Mouse (Mus musculus) layer of hippocampus, adult 9-10 months (tissue): ENCODE measurements around the gene Pip4k2a.

Source experiments
- DNase-seq: peaks from one replicate; pipeline ENCODE4 v3.0.0; 2022; ENCODE audit warnings: low spot score

The Pip4k2a gene

DNA sequence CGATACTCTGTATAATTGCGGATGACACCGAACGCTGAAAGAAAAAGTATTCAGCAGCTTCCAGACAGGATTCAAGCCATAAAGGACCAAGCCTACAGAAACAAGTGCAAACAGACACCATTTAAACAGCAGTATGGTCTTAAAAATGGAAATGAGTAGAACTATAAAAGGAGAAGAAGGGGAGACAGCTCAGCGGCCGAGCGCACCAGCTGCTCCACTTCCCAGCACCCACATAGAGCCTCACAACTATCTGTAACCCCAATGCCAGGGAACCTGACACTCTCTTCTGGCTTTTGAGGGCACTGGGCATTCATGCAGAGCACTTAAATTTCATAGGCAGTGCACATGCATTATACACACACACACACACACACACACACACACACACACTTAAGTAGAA, 18.3 kb downstream of the Pip4k2a start:
- DNase-seq, result no peak

DNA sequence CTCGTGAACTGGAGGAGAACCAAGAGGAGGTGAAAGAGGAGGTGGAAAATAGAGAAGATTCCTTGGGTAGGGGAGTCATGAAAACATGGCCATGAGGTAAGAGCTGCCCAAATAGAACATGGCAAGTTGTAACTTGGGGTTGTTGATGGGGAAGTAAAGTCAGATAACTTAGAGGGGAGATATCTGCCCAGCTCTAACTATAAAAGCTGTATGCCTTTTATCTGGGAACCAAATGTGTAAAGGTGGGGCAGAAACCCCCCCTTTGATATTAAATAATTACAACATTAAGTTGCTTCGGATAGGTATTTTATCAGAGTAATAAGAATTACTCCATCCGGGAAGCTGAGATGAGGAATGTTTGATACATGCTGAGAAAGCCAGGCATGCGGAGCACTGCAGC, 18.9 kb downstream of the Pip4k2a start:
- no peak for DNase-seq

DNA sequence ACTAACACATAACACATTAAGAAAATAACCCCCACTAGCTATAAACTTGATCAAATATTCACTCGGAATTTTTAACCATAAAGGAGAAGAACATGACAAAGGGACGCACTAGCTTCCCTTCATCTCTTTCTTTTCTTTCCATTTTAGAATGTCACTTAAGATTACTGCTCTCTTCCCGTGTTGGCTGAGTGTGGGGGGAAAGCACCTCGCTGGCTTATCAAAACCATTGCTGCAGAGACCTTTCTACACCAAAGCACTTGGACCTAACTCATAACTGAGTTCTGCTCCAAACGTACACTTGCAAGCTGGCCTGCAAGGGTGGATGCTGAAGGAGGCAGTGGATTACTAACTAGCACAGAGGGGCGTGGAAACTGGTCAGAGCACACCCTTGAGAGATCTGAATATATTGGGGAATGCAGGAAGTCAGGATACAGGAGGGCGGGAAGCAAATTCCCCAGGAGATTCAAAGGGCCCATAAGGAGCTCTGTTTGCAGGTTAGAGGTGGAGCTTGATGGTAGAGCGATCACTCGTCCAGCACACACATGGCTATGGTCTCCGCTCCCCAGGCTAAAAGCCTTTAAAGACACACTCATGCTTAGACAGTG, 20.6 kb downstream of the Pip4k2a start:
- no peak for DNase-seq

DNA sequence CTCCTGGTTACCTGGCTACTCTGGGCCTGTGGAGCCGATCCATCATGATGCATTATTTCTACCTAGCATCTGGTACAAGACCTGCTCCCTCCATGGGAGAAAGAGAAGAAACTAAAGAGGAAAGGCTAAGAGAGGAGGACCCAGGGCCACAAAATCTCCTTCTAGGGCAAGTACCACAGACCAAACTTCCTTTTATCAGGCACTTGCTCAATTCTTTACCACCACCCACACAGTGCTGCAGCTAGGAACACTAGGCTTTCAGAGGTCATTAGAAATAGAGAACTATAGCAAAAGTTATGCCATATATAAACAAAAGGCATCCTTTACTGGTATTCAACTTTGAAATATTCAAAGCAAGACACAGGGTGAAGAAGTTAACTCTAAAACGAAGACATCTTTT, 21.8 kb downstream of the Pip4k2a start:
- no peak for DNase-seq

DNA sequence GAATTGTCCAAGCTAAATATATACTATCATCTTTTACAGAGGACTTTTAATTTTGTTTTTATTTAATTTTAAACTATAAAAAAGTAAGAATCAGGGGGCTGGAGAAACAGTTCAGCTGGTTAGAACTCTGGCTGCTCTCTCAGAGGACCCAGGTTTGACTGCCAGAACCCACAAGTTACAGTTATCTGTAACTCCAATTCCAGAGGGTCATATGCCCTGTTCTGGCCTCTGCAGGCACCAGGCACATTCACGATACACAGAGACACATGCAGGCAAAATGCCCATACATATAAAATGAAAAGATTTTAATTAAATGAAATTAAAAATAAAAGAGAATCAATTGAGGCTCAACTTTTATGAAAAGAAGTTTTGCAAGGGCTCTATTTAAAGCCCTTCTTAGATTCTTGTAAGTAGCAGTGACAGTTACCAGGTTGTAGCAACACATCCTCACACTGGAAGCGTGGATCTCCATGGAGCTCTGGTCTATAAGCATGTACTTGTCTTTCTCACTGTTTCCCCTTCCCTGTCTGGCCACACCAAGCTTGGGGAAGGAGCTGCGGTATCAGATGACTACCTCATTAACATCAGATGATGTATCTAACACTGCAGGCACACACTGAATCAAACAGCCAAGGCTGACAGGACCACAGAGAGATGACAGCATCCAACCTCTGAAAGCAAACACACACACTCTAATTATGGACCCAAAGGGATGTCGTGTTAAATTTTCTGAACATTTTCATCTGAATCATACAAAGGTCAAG, 22.9 kb downstream of the Pip4k2a start:
- no peak for DNase-seq

DNA sequence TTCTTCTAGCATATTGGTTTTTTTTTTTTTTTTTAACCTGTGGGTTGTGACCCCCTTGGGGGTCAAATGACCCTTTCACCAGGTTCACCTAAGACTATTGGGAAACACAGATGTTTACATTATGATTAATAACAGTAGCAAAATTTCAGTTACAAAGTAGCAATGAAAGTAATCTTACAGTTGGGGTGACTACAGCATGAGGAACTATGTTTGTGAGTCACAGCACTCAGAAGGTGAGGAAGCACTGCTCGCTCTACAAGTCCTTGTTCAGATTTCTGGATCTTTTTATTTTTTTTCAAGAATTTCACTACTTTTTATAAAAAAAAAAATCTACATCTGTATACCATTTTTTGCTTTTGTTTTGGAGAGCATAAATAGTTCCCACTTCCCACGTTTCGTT, 26.4 kb downstream of the Pip4k2a start:
- no peak for DNase-seq

DNA sequence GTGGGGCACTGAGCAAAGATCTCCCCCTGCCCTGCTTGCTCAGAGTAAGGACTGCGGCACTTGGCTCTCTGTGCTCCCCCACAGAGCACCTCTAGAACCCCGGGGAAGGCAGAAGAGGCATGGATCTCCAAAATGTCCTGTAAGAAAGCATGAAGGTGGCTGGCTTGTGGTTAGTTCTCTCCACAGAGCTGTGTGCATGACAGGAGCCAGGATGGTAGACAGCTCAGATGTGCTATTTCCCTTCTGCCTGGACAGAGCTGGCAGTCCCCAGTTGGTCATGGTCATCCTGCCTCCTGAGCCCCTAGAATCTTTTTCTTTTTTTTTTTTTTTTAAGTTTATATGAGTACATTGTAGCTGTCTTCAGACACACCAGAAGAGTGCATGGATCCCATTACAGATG, 27.5 kb downstream of the Pip4k2a start:
- no peak for DNase-seq

DNA sequence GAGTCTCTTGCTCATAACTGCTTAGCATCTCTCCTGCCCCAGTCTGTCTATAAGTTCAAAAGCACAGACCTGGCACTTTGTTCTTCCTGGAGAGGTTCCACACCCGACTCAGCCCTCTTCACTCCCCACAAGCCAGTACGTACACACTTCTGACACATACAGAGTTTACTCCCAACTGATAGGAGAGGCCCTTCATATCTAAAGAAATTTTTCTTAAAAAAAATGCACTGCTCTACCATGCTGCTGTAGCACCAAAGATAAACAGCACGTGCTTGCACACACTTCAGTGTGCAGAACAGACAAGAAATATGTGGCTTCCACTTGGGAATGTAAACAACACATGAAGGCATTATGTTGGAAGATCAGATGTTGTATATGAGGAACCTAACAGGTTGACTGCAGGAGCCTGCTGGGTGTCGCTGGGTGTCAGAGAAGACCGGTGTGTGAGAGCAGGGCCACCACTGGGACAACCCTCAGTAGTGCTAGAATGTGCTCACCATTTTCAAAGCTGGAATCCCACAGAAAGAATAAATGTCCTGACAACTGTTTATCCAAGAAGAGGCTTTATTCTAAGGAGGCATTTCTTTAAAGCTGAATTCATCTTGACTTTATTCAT, 28.8 kb downstream of the Pip4k2a start:
- no peak for DNase-seq

DNA sequence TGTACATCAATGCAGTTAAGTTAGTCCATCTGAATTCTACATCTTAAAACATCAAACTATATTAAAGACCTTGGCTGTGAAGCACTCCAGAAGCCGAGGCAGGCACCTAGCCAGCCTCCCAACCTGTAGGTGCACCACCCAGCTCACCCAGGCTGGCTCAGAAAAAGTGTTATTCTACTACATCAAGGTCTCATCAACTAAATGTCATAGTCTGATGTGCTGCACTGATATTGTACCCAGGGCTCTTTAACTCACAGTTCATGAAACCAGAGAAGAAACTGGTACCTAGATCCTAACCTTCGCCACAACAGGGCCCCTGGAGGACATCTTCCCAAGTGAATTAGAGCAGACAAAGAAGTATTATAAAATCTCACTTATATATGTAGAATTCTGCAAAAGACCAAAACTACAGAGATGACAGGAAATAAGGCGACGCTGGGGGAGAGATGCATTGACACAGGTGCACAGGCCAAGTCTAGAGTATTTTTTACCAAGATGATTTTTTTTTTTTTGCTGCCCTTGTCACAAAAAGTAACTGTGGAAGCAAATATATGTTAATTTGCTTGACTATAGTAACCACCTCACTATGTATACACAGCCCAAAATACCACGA, 30.4 kb downstream of the Pip4k2a start:
- DNase-seq, result no peak

DNA sequence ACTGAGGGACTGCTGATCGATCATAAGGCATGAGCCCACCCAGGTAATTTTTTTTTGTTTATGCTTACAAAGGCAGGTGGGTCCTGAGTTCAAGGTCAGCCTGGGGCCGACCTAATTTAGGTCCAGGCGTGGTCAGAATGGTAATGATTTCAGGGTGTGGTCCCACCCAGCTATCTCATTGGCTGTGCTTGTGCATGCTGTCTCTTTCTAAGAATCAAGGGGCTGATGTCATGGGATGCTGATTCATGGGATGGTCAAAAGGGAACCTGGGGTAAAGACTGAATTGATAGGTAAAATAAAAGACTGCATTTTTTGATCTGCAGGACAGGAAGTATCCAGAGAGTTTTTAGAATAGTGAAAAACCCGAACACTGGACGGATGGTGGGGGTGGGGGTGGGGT, 31.4 kb downstream of the Pip4k2a start:
- DNase-seq, result no peak

DNA sequence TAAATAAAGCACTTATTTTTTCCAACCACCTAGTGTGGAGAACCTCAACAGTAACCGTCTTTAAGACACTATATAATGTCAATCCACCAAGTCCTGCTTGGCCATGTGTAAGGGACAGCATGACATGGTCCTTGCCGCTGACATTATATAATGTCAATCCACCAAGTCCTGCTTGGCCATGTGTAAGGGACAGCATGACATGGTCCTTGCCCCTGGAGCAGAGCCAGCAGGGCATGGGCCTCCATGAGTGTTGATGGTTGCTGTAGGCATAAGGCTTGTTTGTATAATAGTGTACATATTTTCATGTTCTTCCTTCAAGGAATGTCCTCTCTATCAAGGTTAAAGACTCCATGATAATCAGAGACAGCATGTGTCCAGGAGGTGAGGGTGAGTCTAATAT, 32.0 kb downstream of the Pip4k2a start:
- DNase-seq, result no peak

DNA sequence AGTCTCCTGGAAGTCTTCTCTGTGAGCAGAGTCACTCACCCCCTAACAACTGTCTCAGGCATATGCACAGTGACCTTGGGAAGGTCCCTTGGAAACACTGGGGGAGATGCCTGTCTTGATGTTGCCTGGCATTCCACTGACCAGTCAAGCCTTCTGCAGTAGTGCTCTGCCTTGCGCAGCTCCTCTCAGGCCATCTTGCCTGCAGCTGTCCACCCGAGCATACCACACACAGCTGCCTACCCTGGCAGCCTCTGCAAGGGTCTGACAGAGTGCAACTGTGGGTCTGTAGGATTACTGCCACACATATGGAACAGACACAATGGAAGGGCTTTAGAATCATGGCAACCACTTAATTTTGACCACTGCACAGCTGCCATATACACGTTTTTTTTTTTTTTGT, 32.8 kb downstream of the Pip4k2a start:
- no peak for DNase-seq

DNA sequence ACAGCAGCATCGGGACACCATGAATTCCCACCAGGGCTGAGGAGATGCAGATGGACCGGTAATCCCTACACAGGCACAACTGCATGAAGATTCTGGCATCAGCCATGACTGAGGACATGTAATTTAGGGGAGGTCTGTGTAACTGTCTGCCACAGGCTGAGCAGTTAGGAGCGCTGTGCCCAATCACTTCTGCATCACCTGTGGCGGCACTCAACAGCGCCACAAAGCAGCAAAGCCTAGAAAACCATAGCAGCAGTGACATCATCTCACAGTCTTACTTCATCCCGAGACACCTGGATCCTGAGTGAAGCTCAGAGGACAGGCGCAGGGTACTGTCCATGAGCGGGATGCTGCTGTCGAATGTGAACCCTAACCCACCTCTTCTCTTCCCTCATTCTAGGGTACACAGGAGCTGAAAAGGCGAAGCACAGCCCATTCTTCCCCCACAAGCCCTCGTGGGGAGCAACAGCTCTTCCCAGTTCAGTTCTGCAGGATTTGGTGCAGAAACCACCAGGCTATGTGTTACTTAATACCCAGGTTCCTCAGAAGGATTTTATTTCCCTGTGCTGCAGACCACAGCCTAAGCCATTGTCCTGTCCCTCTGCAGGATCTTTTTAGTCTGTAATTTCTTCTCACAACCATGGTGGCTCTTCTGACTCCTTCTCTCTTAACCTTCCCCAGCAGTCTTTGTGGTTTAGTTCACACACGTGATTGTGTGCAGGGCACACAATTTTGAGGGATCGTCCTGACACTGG, 34.5 kb downstream of the Pip4k2a start:
- no peak for DNase-seq

DNA sequence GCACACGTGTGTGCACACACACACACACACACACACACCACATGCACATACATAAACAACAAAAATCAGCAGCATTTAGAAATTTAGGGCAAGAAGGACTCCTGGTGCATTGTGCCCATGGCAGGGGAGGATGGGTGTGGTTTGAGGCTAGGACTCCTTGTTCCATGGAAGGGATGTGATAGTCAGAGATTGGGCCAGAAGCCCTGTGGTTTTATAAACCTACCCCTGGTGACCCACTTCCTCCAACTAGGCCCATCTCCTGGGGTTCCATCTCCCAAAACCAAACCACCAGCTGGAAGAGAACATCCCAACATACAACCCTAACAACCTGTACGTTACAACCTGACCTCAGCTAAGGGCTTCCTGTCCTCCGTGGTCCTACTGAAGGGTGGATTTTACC, 35.4 kb downstream of the Pip4k2a start:
- no peak for DNase-seq

DNA sequence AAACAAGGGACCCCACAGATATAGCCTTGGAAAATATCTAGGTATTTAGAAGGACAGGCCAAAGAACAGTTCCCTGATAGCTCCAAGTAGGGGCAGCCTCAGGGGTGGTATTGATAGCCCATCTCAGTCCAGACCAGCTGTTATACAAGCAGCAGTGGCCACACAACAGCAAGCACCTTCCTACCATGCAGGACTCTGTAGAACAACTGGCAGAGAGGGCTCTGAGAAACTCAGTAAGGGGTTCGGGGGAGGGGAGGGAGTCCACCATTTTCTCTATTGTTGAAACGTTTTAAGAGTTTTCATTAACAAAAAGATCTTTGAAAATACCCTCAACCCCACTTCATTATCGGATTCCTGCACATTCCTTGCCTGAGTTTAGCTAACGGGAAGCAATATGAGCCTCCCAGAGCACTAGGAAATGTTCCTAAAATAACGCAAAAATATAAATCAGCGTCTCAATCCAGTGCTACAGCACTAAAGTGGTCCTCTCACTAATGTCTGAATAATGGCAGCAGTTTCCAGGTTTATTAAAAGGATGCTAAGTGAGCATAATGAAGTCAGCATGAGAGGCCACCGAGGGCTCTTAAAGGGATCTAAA, 37.5 kb downstream of the Pip4k2a start:
- DNase-seq, result no peak

DNA sequence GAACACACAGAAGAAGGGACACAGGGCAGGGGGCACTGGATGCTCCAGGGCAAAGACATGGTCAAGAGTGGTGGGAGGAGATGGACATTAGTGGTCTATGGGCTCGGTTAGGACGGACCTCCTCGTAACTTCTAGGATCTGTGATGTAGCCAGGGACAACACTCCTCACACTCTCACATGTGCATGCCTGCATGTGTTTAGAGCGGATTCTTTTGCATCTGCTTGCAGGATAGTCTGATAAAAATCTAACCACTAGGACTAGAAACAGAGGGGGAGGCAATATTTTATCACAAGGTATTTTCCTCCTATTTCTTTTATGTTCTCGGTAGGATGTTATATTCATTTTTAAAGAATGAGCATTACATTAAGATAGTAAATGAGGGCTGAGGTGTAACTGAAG, 38.4 kb downstream of the Pip4k2a start:
- DNase-seq, result no peak

DNA sequence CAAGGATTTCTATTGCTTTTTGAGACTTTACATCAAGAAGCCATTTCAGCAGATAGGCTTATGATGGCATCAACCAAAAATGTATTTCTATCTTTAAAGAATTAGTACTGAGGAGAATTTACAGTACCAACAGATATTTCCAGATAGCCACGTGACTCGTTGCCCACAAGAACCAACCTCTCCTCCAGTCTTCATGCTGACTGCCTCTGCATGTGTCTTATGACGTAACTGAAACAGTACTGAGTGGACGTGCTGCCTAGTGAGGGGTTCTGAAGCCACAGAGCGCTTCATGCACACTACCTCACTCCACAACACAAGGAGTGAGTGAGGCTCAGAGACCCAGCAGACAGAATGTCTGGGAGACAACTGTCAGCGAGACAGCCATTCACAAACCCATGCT, 38.9 kb downstream of the Pip4k2a start:
- DNase-seq, result no peak

DNA sequence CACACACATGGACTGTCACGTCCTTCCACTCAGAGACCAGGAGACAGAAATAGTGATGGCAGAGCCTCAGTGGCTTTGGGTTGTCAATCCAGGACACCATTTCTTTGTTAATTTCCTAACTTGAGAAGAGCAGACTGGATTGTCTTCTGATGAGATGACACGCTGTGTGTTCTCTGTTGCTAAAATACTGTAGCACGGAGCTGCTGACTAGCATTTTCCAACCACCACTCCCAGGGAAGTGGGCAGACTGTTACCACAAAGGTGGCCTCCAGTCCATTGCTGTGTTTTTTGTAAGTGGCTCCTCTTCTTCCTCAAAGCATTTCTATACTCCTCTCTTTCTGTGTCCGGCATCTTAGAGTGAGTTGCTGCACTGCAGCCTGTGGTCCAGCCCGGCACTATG, 39.4 kb downstream of the Pip4k2a start:
- DNase-seq, result no peak

DNA sequence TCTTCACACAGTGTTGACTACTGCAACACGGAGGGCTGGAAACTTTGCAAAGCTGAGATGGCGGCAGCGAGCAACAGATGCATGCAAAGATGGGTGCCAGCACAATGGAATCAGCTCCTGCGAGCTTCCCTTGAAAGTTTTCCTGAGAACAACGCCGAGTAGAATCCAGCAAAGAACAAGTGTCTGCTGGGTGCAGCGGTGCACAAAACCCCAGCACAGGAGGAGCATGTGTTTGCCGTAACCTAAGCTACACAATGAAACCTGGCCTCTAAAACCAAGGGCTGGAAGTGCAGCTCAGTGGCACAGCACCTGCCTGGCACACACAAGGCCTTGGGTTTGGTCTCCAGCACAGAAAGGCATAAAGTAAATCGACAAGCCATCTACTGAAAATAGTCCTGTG, 39.9 kb downstream of the Pip4k2a start:
- no peak for DNase-seq

DNA sequence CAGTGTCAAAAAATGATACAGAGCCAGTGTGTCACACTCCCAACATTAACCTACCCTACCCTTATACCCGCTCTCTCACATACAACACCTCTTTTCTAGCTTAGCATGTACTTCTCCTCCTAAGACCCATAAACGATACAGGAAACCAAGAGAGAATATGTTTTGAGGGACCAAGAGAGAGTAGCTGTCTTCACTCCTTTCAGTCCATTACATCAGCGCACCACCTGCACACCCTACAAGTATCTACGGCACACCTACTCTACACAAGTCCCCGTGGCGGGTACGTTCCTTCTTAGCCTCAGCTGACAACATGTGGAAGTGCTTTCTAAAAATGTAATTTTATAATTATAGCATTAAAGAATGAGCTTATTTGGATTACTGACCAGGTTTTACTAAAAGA, 40.5 kb downstream of the Pip4k2a start:
- DNase-seq, result no peak

DNA sequence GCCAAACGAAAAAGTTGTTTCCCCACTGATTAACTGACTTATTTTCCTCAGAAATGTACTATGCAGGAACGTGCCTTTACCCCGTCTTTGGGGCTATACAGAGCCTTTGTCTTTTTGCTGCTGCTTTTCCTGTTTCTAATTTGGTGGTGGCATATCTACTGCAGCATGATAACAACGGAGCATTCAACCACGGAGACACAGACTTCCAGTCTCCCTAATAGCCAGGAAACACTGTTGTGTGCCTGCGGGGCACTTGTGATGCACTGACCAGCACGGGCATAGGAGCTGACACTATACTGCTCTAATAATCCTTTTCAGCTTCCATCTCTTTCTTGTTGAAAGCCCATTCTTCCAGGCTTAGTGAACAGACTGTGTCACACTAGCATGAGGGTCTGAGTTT, 41.0 kb downstream of the Pip4k2a start:
- no peak for DNase-seq

DNA sequence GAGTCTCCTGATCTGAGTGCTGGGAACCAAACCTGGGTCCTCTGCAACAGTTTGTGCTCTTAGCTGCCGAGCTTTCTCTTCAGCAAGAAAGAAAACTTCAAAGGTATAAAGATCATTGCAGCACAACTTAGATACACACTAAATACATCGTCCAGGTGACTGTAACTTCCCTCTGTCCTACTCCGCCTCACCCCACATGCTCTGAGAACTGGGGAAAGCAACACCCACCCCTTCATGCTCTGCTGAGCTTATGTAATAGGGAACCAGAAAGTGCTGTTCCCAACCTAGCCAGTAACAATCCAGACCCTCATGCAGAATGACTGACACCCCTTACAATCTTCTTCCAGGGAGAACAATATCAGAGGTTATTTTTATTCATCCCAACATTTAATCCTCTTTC, 41.5 kb downstream of the Pip4k2a start:
- DNase-seq, result no peak
